Mouse (Mus musculus) megakaryocyte, embryonic 14.5 days (primary cell): ENCODE data around the gene Dnm3.

Source experiments
- FLI1 ChIP-seq: IDR thresholded peaks from 2 replicates; pipeline ENCODE4 v1.6.1; 2012; ENCODE audit warnings: low read length, inconsistent platforms, mixed read lengths
- GATA1 ChIP-seq: IDR thresholded peaks from 3 replicates; pipeline ENCODE4 v1.6.1; 2012; ENCODE audit warnings: mixed read lengths, low read length, inconsistent platforms, borderline replicate concordance

DNA sequence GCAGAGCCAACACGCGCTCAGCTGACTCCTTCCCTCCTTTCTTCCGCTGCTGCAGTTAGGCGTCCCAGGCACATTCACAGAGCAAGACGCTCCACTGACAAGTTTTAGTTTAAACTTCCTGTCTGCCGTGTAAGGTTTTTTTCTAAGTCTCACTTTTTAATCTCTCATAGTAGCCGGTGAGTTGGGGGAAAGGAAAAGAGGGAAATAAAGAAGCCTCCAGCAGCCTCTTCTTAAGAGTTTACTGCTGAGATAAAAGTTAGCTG lies 473.4 kb downstream of the Dnm3 start:
- TF ChIP-seq GATA1 (no peak), FLI1 (no peak)
